Mouse (Mus musculus): Measurements from ENCODE around the gene Dync2h1. TPM values are rescaled to one million over a fixed set of nuclear protein-coding genes. Genes with fewer than 3 reads are reported as not detected.

Gene Dync2h1
- total and polyA plus RNA-seq, 2 experiments from 2014 or later = 3.7 to 6.4 TPM

GRCm38 (mm10) chr9:7074625-7075024 is 109.6 kb downstream of the Dync2h1 start:
- peaks cover 13% of the 10 kb centered on the region; the same call in 1 of the 2 replicates for H3K36me3 ChIP-seq (replicated peaks; ENCODE audit: control insufficient read depth, insufficient read depth, low read length)
- no peaks in the 10 kb centered on the region for H3K4me1 ChIP-seq (ENCODE audit: control insufficient read depth, insufficient read depth)
- no peak for TF ChIP-seq EP300 (IDR thresholded peaks at IDR 0.05; ENCODE audit: low read depth)
- TF ChIP-seq CTCF (IDR thresholded peaks at IDR 0.05; ENCODE audit: low read depth) = no peak
- H3K4me3 ChIP-seq (ENCODE audit: low read depth, low read length) = no peak overlapping the region
- 80% methylated on average over 2 of the region's 2 CpGs for WGBS
- no peak for ATAC-seq (ENCODE audit: insufficient read depth, low read depth)
- no peak overlapping the region for H3K27ac ChIP-seq (ENCODE audit: low read depth)
- no peak for DNase-seq (ENCODE audit: low spot score)
- H3K27me3 ChIP-seq (ENCODE audit: control insufficient read depth, insufficient read depth, low read length) = no peaks in the 10 kb centered on the region
- H3K9ac ChIP-seq (replicated peaks; ENCODE audit: low read depth, low read length) = no peak overlapping the region
- H3K4me2 ChIP-seq (ENCODE audit: low read depth, low read length) = no peak overlapping the region
- no peaks in the 10 kb centered on the region for H3K9me3 ChIP-seq (replicated peaks; ENCODE audit: control insufficient read depth, low read length)

GRCm38 (mm10) chr9:7070846-7071245 is 113.4 kb downstream of the Dync2h1 start:
- H3K4me3 ChIP-seq (ENCODE audit: low read depth, low read length) = no peak overlapping the region
- H3K4me1 ChIP-seq (ENCODE audit: control insufficient read depth, insufficient read depth) = no peaks in the 10 kb centered on the region
- WGBS = 56% methylated on average over 3 of the region's 3 CpGs
- H3K9me3 ChIP-seq (replicated peaks; ENCODE audit: control insufficient read depth, low read length) = no peaks in the 10 kb centered on the region
- ATAC-seq (ENCODE audit: insufficient read depth, low read depth) = no peak
- 0 out of 2 replicates have a peak, but pooled peaks cover 3% of the 10 kb centered on the region for H3K36me3 ChIP-seq (replicated peaks; ENCODE audit: control insufficient read depth, insufficient read depth, low read length)
- DNase-seq (ENCODE audit: low spot score) = no peak
- no peaks in the 10 kb centered on the region for H3K27me3 ChIP-seq (ENCODE audit: control insufficient read depth, insufficient read depth, low read length)
- TF ChIP-seq CTCF (IDR thresholded peaks at IDR 0.05; ENCODE audit: low read depth) (no peak), EP300 (IDR thresholded peaks at IDR 0.05; ENCODE audit: low read depth) (no peak)
- H3K9ac ChIP-seq (replicated peaks; ENCODE audit: low read depth, low read length) = no peak overlapping the region
- H3K4me2 ChIP-seq (ENCODE audit: low read depth, low read length) = no peak overlapping the region
- no peak overlapping the region for H3K27ac ChIP-seq (ENCODE audit: low read depth)

DNA sequence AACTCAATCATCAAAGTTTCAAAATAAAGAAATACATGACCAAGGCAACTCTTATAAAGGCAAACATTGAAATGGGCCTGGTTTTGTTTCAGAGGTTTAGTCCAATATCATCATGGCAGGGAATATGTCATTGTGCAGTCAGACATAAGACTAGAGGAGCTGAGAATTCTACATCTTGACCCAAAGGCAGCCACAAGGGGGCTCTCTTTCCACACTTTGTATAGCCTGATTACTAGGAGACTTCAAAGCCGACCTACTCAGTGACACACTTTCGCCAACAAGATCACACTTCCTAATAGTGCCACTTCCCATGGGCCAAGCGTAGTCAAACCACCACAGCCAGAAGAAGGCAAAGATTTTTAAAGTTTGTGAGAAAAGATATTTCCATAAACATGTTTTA is 133.7 kb downstream of the Dync2h1 start:
- no peak for ATAC-seq (ENCODE audit: insufficient read depth, low read depth)
- 79% methylated on average over 3 of the region's 3 CpGs for WGBS
- H3K9ac ChIP-seq (replicated peaks; ENCODE audit: low read depth, low read length) = no peak overlapping the region
- no peak overlapping the region for H3K4me2 ChIP-seq (ENCODE audit: low read depth, low read length)
- no peaks in the 10 kb centered on the region for H3K27me3 ChIP-seq (ENCODE audit: control insufficient read depth, insufficient read depth, low read length)
- DNase-seq (ENCODE audit: low spot score) = no peak
- no peaks in the 10 kb centered on the region for H3K9me3 ChIP-seq (replicated peaks; ENCODE audit: control insufficient read depth, low read length)
- H3K4me1 ChIP-seq (ENCODE audit: control insufficient read depth, insufficient read depth) = no peaks in the 10 kb centered on the region
- TF ChIP-seq EP300 (IDR thresholded peaks at IDR 0.05; ENCODE audit: low read depth) (no peak), CTCF (IDR thresholded peaks at IDR 0.05; ENCODE audit: low read depth) (peak; percentile 25)
- H3K27ac ChIP-seq (ENCODE audit: low read depth) = no peak overlapping the region
- H3K4me3 ChIP-seq (ENCODE audit: low read depth, low read length) = no peak overlapping the region
- peaks cover 9% of the 10 kb centered on the region; the same call in 1 of the 2 replicates for H3K36me3 ChIP-seq (replicated peaks; ENCODE audit: control insufficient read depth, insufficient read depth, low read length)

GRCm38 (mm10) chr9:7042635-7043273 is 141.5 kb downstream of the Dync2h1 start:
- Histone ChIP-seq H3K9ac (replicated peaks; ENCODE audit: low read depth, low read length) (no peak overlapping the region), H3K27ac (ENCODE audit: low read depth) (peak overlapping the region; percentile 20; the same call in 1 of the 2 replicates), H3K9me3 (replicated peaks; ENCODE audit: control insufficient read depth, low read length) (peaks cover 14% of the 10 kb centered on the region), H3K4me2 (ENCODE audit: low read depth, low read length) (no peak overlapping the region), H3K4me3 (ENCODE audit: low read depth, low read length) (no peak overlapping the region), H3K27me3 (ENCODE audit: control insufficient read depth, insufficient read depth, low read length) (no peaks in the 10 kb centered on the region), H3K36me3 (replicated peaks; ENCODE audit: control insufficient read depth, insufficient read depth, low read length) (peaks cover 4% of the 10 kb centered on the region), H3K4me1 (ENCODE audit: control insufficient read depth, insufficient read depth) (no peaks in the 10 kb centered on the region)
- TF ChIP-seq CTCF (IDR thresholded peaks at IDR 0.05; ENCODE audit: low read depth) (no peak), EP300 (IDR thresholded peaks at IDR 0.05; ENCODE audit: low read depth) (peak; percentile 78)
- DNase-seq (ENCODE audit: low spot score) = peak; percentile 33
- peak; percentile 83 for ATAC-seq (ENCODE audit: insufficient read depth, low read depth)
- 9% methylated on average over 5 of the region's 5 CpGs for WGBS

- H3K9me3 ChIP-seq (replicated peaks; ENCODE audit: control insufficient read depth, low read length) = peaks cover 14% of the 10 kb centered on the region
- 0 out of 2 replicates have a peak, but pooled peaks cover 2% of the 10 kb centered on the region for H3K4me1 ChIP-seq (ENCODE audit: control insufficient read depth, insufficient read depth)
- no peak overlapping the region for H3K9ac ChIP-seq (replicated peaks; ENCODE audit: low read depth, low read length)
- H3K4me2 ChIP-seq (ENCODE audit: low read depth, low read length) = no peak overlapping the region
- ATAC-seq (ENCODE audit: insufficient read depth, low read depth) (no peak), DNase-seq (ENCODE audit: low spot score) (no peak)
- TF ChIP-seq CTCF (IDR thresholded peaks at IDR 0.05; ENCODE audit: low read depth) (no peak), EP300 (IDR thresholded peaks at IDR 0.05; ENCODE audit: low read depth) (no peak)
- 78% methylated on average over 5 of the region's 5 CpGs for WGBS
- H3K36me3 ChIP-seq (replicated peaks; ENCODE audit: control insufficient read depth, insufficient read depth, low read length) = peaks cover 4% of the 10 kb centered on the region; the same call in 1 of the 2 replicates
- no peak overlapping the region for H3K4me3 ChIP-seq (ENCODE audit: low read depth, low read length)
- no peak overlapping the region for H3K27ac ChIP-seq (ENCODE audit: low read depth)
- H3K27me3 ChIP-seq (ENCODE audit: control insufficient read depth, insufficient read depth, low read length) = no peaks in the 10 kb centered on the region
These were observed 143.0 kb downstream of the Dync2h1 start for GRCm38 (mm10) chr9:7041231-7041630.

- no peak overlapping the region for H3K27ac ChIP-seq (ENCODE audit: low read depth)
- DNase-seq (ENCODE audit: low spot score) (peak; percentile 43), ATAC-seq (ENCODE audit: insufficient read depth, low read depth) (peak; percentile 67)
- no peaks in the 10 kb centered on the region for H3K9me3 ChIP-seq (replicated peaks; ENCODE audit: control insufficient read depth, low read length)
- no peak overlapping the region for H3K4me3 ChIP-seq (ENCODE audit: low read depth, low read length)
- 53% methylated on average over 2 of the region's 2 CpGs for WGBS
- H3K4me1 ChIP-seq (ENCODE audit: control insufficient read depth, insufficient read depth) = 0 out of 2 replicates have a peak, but pooled peaks cover 4% of the 10 kb centered on the region
- no peaks in the 10 kb centered on the region for H3K27me3 ChIP-seq (ENCODE audit: control insufficient read depth, insufficient read depth, low read length)
- H3K9ac ChIP-seq (replicated peaks; ENCODE audit: low read depth, low read length) = no peak overlapping the region
- H3K36me3 ChIP-seq (replicated peaks; ENCODE audit: control insufficient read depth, insufficient read depth, low read length) = no peaks in the 10 kb centered on the region
- TF ChIP-seq EP300 (IDR thresholded peaks at IDR 0.05; ENCODE audit: low read depth) (no peak), CTCF (IDR thresholded peaks at IDR 0.05; ENCODE audit: low read depth) (no peak)
- no peak overlapping the region for H3K4me2 ChIP-seq (ENCODE audit: low read depth, low read length)
These were observed 151.7 kb downstream of the Dync2h1 start for GRCm38 (mm10) chr9:7032553-7032952.

Data from heart, postnatal 0 days (tissue).